Mouse (Mus musculus) CH12.LX (cell line): ENCODE measurements at regions not wholly inside any gene's neighbourhood (a gene's known extent, or its start where the extent isn't known, plus 50 kb on each side); places are given as distances from the start of the nearest gene placed in this dataset.

Experiments
- CTCF ChIP-seq, 2 experiments: IDR thresholded peaks in 1 of 2; conservative IDR thresholded peaks in 1 of 2; 2 replicates each; pipeline ENCODE4 v1.5.1; 2011 to 2012; ENCODE audit warnings: low read depth in 2 of 2, low read length in 2 of 2, improper control_type of control experiment in 1 of 2, inconsistent platforms in 1 of 2, mild to moderate bottlenecking in 1 of 2, moderate library complexity in 1 of 2
- EP300 ChIP-seq: IDR thresholded peaks from 2 replicates; pipeline ENCODE4 v1.6.1; 2011; ENCODE audit warnings: low read length, improper control_type of control experiment
- MAX ChIP-seq: IDR thresholded peaks from 2 replicates; pipeline ENCODE4 v1.6.1; 2011; ENCODE audit warnings: low read length, improper control_type of control experiment
- MAZ ChIP-seq: IDR thresholded peaks from 2 replicates; pipeline ENCODE4 v1.6.1; 2012; ENCODE audit warnings: low read depth, mild to moderate bottlenecking, inconsistent platforms, low read length, improper control_type of control experiment, moderate library complexity
- NRF1 ChIP-seq: IDR thresholded peaks from 2 replicates; pipeline ENCODE4 v1.6.1; 2014; ENCODE audit warnings: low read depth, mild to moderate bottlenecking, inconsistent platforms, low read length, improper control_type of control experiment, moderate library complexity
- POLR2A ChIP-seq: IDR thresholded peaks from 2 replicates; pipeline ENCODE4 v1.6.1; 2011; ENCODE audit warnings: low read depth, mild to moderate bottlenecking, improper control_type of control experiment, low read length
- RCOR1 ChIP-seq: conservative IDR thresholded peaks from 2 replicates; pipeline ENCODE4 v1.6.1; 2012; ENCODE audit warnings: low read depth, mild to moderate bottlenecking, inconsistent platforms, low read length, improper control_type of control experiment
- SIN3A ChIP-seq: IDR thresholded peaks from 2 replicates; pipeline ENCODE4 v1.6.1; 2012; ENCODE audit warnings: low read length, improper control_type of control experiment, inconsistent platforms
- SMC3 ChIP-seq: IDR thresholded peaks from 2 replicates; pipeline ENCODE4 v1.6.1; 2011; ENCODE audit warnings: low read depth, low read length, improper control_type of control experiment
- USF1 ChIP-seq: IDR thresholded peaks from 2 replicates; pipeline ENCODE4 v1.6.1; 2014; ENCODE audit warnings: low read depth, mild to moderate bottlenecking, inconsistent platforms, low read length, improper control_type of control experiment
- USF2 ChIP-seq: conservative IDR thresholded peaks from 2 replicates; pipeline ENCODE4 v1.6.1; 2011; ENCODE audit warnings: low read depth, low read length, improper control_type of control experiment
- ZNF384 ChIP-seq: IDR thresholded peaks from 2 replicates; pipeline ENCODE4 v1.6.1; 2012; ENCODE audit warnings: low read depth, low read length, improper control_type of control experiment, inconsistent platforms

DNA sequence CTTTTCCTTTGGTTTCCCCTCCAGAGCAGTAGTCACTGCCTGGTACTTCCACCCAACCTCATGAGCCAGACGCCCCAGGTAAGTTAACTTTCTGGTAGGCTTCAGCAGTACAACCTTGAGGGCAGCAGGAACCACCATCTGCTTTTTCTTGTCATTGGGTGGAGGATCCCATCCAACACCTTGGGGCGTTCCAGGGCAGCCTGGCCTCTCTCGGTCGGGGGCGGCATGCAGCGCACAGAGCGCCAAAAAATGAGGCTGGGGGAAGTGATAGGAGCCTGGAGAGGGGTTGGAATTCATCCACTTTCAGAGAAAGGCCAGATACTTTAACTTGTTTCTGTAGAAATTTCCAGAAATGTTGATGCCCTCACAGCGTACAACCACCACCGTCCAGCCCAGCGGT, 130.2 kb downstream of the 1190002N15Rik start:
- no peak for TF ChIP-seq NRF1
- no peak for TF ChIP-seq USF1
- TF ChIP-seq CTCF (conservative IDR thresholded peaks at IDR 0.05 in 1 of 2, IDR thresholded peaks at IDR 0.05 in 1 of 2; ENCODE audit: low read depth in 2 of 2, low read length in 2 of 2), result no peak
- TF ChIP-seq USF2, result no peak
- TF ChIP-seq SIN3A, result no peak
- no peak for TF ChIP-seq MAZ
- no peak for TF ChIP-seq ZNF384
- TF ChIP-seq POLR2A, result no peak
- no peak for TF ChIP-seq SMC3
- no peak for TF ChIP-seq EP300
- TF ChIP-seq RCOR1, result no peak
- TF ChIP-seq MAX, result no peak
